Mouse (Mus musculus): ENCODE results near the gene Aars2.

The Aars2 gene

GRCm38 (mm10) chr17:45506700-45507189 is at the start of gene Aars2:
TSS of gene Aars2 (plus strand) at chr17:45506841.
- DNase-seq (ENCODE audit: low read depth in 1 of 2, low spot score in 2 of 2): peak; percentile 74 to 89

GRCm38 (mm10) chr17:45457487-45457886 is 49.2 kb upstream of the Aars2 start:
- no peak for DNase-seq (ENCODE audit: low read depth in 1 of 2, low spot score in 2 of 2)

GRCm38 (mm10) chr17:45458516-45458915 is 48.1 kb upstream of the Aars2 start:
- DNase-seq (ENCODE audit: low read depth in 1 of 2, low spot score in 2 of 2): no peak

GRCm38 (mm10) chr17:45459062-45459461 is 47.6 kb upstream of the Aars2 start:
- DNase-seq (ENCODE audit: low read depth in 1 of 2, low spot score in 2 of 2): no peak

GRCm38 (mm10) chr17:45462506-45462905 is 44.1 kb upstream of the Aars2 start:
- DNase-seq (ENCODE audit: low read depth in 1 of 2, low spot score in 2 of 2): no peak

GRCm38 (mm10) chr17:45464255-45464654 is 42.4 kb upstream of the Aars2 start:
- no peak for DNase-seq (ENCODE audit: low read depth in 1 of 2, low spot score in 2 of 2)

GRCm38 (mm10) chr17:45466701-45467100 is 39.9 kb upstream of the Aars2 start:
- no peak for DNase-seq (ENCODE audit: low read depth in 1 of 2, low spot score in 2 of 2)

GRCm38 (mm10) chr17:45468302-45468701 is 38.3 kb upstream of the Aars2 start:
- no peak for DNase-seq (ENCODE audit: low read depth in 1 of 2, low spot score in 2 of 2)

- DNase-seq (ENCODE audit: low read depth in 1 of 2, low spot score in 2 of 2): no peak
Observed at GRCm38 (mm10) chr17:45470726-45471125, 35.9 kb upstream of the Aars2 start.

GRCm38 (mm10) chr17:45473667-45474066 is 33.0 kb upstream of the Aars2 start:
- no peak for DNase-seq (ENCODE audit: low read depth in 1 of 2, low spot score in 2 of 2)

GRCm38 (mm10) chr17:45474146-45474545 is 32.5 kb upstream of the Aars2 start:
- DNase-seq (ENCODE audit: low read depth in 1 of 2, low spot score in 2 of 2): no peak

- DNase-seq (ENCODE audit: low read depth in 1 of 2, low spot score in 2 of 2): peak; percentile 7 to 22
Observed at GRCm38 (mm10) chr17:45474669-45475465, 31.8 kb upstream of the Aars2 start, which contains the start of gene Spats1. TSS of gene Spats1 (minus strand) at chr17:45475415.

- peak; percentile 48 to 70 for DNase-seq (ENCODE audit: low read depth in 1 of 2, low spot score in 2 of 2)
Observed at GRCm38 (mm10) chr17:45478234-45478825, 28.3 kb upstream of the Aars2 start.

GRCm38 (mm10) chr17:45480429-45480828 is 26.2 kb upstream of the Aars2 start:
- DNase-seq (ENCODE audit: low read depth in 1 of 2, low spot score in 2 of 2): no peak

- no peak for DNase-seq (ENCODE audit: low read depth in 1 of 2, low spot score in 2 of 2)
Observed at GRCm38 (mm10) chr17:45485581-45485980, 21.1 kb upstream of the Aars2 start.

GRCm38 (mm10) chr17:45487216-45487615 is 19.4 kb upstream of the Aars2 start:
- DNase-seq (ENCODE audit: low read depth in 1 of 2, low spot score in 2 of 2): no peak

- DNase-seq (ENCODE audit: low read depth in 1 of 2, low spot score in 2 of 2): no peak
Observed at GRCm38 (mm10) chr17:45488321-45489254, 18.1 kb upstream of the Aars2 start.

- DNase-seq (ENCODE audit: low read depth in 1 of 2, low spot score in 2 of 2): no peak
Observed at GRCm38 (mm10) chr17:45489736-45490135, 16.9 kb upstream of the Aars2 start.

- DNase-seq (ENCODE audit: low read depth in 1 of 2, low spot score in 2 of 2): no peak
Observed at GRCm38 (mm10) chr17:45490532-45491154, 16.0 kb upstream of the Aars2 start.

GRCm38 (mm10) chr17:45495398-45495797 is 11.2 kb upstream of the Aars2 start:
- no peak for DNase-seq (ENCODE audit: low read depth in 1 of 2, low spot score in 2 of 2)

- DNase-seq (ENCODE audit: low read depth in 1 of 2, low spot score in 2 of 2): no peak
Observed at GRCm38 (mm10) chr17:45498397-45498796, 8.2 kb upstream of the Aars2 start.

Measured in monocyte, adult 2 months (primary cell).